Mouse (Mus musculus): ENCODE results near the gene Creg1. TPM values are rescaled to one million over a fixed set of nuclear protein-coding genes. Genes with fewer than 3 reads are reported as not detected.

Gene Creg1
- total RNA-seq, 2 experiments from 2014 or later = 433 to 514 TPM

DNA sequence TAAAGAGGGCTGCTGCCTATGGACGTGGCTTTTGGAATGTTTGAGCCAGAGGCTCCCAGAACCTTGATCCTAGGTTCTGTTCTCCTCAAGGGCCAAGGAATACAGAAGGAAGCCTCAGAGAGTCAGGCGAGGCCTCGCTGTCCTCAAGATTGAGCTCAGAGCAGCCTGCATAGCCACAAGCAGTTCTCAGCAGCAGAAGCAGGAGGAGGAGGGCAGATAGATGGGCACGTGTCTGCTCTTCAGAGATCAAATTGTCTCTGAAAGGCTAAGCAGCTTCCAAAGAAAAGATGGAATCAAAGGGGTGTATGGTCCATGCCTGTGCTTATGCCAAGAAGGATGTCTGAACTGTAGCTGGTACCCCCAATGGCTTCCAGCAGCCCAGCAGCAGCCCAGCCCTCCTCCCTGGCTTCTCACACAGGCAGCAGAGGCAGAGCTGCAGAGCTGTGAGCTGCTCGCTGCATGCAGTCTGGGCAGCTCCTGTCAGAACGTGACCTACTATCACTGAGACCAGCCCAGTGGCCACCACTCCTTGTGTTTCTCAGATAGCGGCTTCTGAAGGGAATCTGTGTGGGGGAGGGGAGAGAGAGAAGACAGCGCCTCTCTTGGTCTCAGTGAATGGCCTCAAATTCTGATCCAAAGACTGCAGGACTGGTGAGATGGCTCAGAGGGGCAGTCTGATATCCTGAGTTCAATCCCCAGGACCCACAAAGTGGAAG is 54.8 kb downstream of the Creg1 start:
- peak; percentile 94 for ATAC-seq (replicated peaks; ENCODE audit: low FRiP score, poor library complexity, severe bottlenecking)

DNA sequence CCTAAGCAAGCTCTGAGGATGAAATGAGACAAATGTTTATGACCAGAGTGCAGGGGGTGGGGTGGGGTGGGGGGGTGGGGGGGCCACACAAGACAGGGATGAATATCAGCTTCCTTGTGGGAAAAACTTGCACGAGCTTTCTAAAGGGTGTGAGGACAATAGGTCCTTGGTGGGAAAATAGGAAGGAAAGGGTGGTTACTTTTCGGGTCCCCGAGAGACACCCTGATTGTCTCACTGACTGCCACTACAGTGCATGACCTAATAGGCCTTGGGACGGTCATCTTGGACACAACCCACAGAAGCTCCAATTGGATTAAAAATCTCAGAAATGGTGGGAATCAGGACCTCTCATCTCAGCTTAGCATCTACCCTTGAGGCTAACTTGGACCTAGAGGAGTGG is 55.6 kb downstream of the Creg1 start:
- ATAC-seq (replicated peaks; ENCODE audit: low FRiP score, poor library complexity, severe bottlenecking) = no peak

DNA sequence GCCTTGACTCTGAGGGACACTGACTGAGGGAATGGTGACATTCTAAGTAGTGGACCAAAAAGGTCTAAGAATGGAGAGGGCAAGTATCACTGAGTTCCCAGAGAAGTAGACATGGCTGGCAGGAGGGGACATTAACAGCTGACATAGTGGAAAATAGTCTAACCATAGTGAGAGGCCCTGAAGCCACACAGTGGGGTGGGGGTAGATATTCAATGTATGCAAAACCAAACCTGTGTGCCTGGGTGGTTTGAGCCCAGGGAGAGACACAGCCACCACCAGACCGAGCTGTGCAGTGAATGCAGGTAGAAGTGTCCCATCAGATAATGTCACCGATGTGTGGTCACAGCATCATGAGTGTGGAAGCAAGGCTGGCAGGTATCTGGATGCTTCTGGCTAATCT is 58.5 kb downstream of the Creg1 start:
- ATAC-seq (replicated peaks; ENCODE audit: low FRiP score, poor library complexity, severe bottlenecking) = no peak

Other genes with a start within 250 kb of the Creg1 start
- 2.9 and 31.0 TPM in 2 replicates for gene Mpzl1, start 129.2 kb upstream of the Creg1 start, total RNA-seq (2015; ENCODE audit: low replicate concordance)
- 3.0 TPM in 1 of 2 replicates, not detected in the other for gene Mpzl1, start 129.2 kb upstream of the Creg1 start, total RNA-seq (2017; ENCODE audit: low replicate concordance)
- gene Rcsd1, start 54.0 kb upstream of the Creg1 start, total RNA-seq (2015; ENCODE audit: low replicate concordance) = 8.8 and 9.4 TPM in 2 replicates
- gene Rcsd1, start 54.0 kb upstream of the Creg1 start, total RNA-seq (2017; ENCODE audit: low replicate concordance) = 19.9 and 23.1 TPM in 2 replicates
- 9.0 TPM in 1 of 2 replicates, not detected in the other for gene Cd247, start 24.9 kb downstream of the Creg1 start, total RNA-seq (2015; ENCODE audit: low replicate concordance)
- gene Cd247, start 24.9 kb downstream of the Creg1 start, total RNA-seq (2017; ENCODE audit: low replicate concordance) = 4.7 and 10.5 TPM in 2 replicates
- gene Pou2f1, start 238.9 kb downstream of the Creg1 start, total RNA-seq (2015; ENCODE audit: low replicate concordance) = 40.4 and 54.1 TPM in 2 replicates
- gene Pou2f1, start 238.9 kb downstream of the Creg1 start, total RNA-seq (2017; ENCODE audit: low replicate concordance) = 26.4 and 28.9 TPM in 2 replicates